Mouse (Mus musculus) heart, embryonic 10.5 days (tissue): Measurements from ENCODE around the gene Nfkbia. TPM values are rescaled to one million over a fixed set of nuclear protein-coding genes. Genes with fewer than 3 reads are reported as not detected.

ENCODE experiments used
- DNase-seq: peaks from one replicate; pipeline ENCODE4 v3.0.0-alpha.2; 2017; ENCODE audit warnings: low spot score
- H3K27ac ChIP-seq: fragments of 300-500 bp; sonication (generic); 2 replicates; pipeline ENCODE4 v1.5.1; 2016; ENCODE audit warnings: mild to moderate bottlenecking
- H3K27me3 ChIP-seq: fragments of 300-500 bp; sonication (generic); 2 replicates; pipeline ENCODE4 v1.6.1; 2016; ENCODE audit warnings: mild to moderate bottlenecking; ENCODE audit not compliant: poor library complexity, insufficient read depth, severe bottlenecking
- H3K36me3 ChIP-seq: fragments of 300-500 bp; sonication (generic); 2 replicates; pipeline ENCODE4 v1.6.1; 2016; ENCODE audit warnings: mild to moderate bottlenecking, moderate library complexity
- H3K4me1 ChIP-seq: fragments of 300-500 bp; sonication (generic); 2 replicates; pipeline ENCODE4 v1.6.1; 2016; ENCODE audit warnings: mild to moderate bottlenecking
- H3K4me3 ChIP-seq: fragments of 300-500 bp; sonication (generic); 2 replicates; pipeline ENCODE4 v1.5.1; 2016; ENCODE audit warnings: mild to moderate bottlenecking, moderate library complexity
- H3K9me3 ChIP-seq: fragments of 300-500 bp; sonication (generic); 2 replicates; pipeline ENCODE4 v1.6.1; 2016; ENCODE audit warnings: mild to moderate bottlenecking, moderate library complexity
- WGBS: fragments of 180-500 bp; shearing (Covaris S2); methylation state at CpG from one replicate; pipeline ENCODE4 v1.1.7; 2016; 5-methylcytosine and 5-hydroxymethylcytosine counted together
- polyA plus RNA-seq: library from polyadenylated mRNA; unstranded; fragments of >200 nt; fragmentation: Nextera tagmentation; extraction: Ambion mirVana; gene quantifications from 2 replicates; pipeline ENCODE4 v1.2.1, GENCODE M21; 2016

Nfkbia gene
- polyA plus RNA-seq, 1 experiment from 2014 or later = 44.2 TPM

DNA sequence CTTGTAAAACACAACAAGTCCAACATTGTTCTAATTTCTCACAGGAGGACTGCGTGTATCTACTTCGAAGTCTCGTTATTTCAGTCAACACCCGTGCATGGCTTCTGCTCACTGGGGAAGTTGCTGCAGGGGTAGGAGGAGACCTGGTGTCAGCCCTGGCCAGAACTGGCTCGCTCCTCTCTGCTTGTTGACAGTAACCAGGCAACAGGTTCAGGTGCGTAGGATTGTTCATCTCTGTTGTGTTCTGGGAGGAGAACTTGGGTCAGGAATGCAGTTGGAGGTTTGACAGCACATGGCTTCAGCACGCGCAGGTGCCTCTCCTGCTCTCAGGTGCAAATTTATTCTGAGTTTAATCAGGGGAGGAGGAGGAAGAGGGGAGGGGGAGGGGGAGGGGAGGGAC is 5.3 kb upstream of the Nfkbia start:
- Histone ChIP-seq H3K27ac (no peak overlapping the region), H3K9me3 (no peaks in the 10 kb centered on the region), H3K27me3 (no peaks in the 10 kb centered on the region), H3K4me3 (no peak overlapping the region), H3K4me1 (peaks cover 24% of the 10 kb centered on the region), H3K36me3 (no peaks in the 10 kb centered on the region)
- no peak for DNase-seq
- WGBS = 42% methylated on average over 8 of the region's 8 CpGs

DNA sequence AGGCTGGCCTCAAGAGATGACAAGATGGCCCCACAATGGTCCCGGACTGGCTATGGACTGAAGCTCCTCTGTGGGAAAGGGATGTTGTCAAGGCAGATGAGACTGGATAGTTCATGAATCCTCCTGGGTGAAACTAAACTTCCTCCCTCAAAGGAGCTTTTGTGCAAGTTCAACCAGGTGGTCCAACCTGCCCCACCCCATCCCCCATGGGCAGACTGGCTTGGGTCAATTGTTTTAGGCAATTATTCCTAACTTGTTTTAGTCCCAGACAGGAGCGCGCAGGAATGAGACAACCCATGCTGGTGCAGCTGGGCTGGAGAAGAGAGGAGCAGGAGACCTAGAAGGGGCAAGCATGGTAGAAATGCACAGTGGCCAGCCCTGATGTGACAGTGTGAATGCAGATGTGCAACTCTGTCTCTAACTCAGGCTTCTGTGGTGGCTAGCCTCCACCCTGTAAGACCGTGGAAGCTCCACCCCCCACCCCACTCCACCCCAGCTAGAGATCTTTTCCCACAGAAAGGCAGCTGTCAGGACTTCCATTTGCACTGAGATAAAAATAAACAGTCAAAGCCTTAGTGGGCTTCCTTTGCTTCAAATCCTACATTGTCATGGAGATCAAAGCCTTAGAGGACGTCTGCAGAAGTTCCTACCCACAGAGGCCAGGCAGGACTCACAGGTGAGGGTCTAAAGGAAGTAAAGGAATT is 3.6 kb upstream of the Nfkbia start:
- Histone ChIP-seq H3K9me3 (no peaks in the 10 kb centered on the region), H3K27me3 (no peaks in the 10 kb centered on the region), H3K4me3 (no peak overlapping the region), H3K36me3 (peaks cover under 1% of the 10 kb centered on the region; the same call in 1 of the 2 replicates), H3K4me1 (peaks cover 30% of the 10 kb centered on the region), H3K27ac (no peak overlapping the region; the same call in 1 of the 2 replicates)
- DNase-seq = no peak
- 59% methylated on average over 5 of the region's 5 CpGs for WGBS

DNA sequence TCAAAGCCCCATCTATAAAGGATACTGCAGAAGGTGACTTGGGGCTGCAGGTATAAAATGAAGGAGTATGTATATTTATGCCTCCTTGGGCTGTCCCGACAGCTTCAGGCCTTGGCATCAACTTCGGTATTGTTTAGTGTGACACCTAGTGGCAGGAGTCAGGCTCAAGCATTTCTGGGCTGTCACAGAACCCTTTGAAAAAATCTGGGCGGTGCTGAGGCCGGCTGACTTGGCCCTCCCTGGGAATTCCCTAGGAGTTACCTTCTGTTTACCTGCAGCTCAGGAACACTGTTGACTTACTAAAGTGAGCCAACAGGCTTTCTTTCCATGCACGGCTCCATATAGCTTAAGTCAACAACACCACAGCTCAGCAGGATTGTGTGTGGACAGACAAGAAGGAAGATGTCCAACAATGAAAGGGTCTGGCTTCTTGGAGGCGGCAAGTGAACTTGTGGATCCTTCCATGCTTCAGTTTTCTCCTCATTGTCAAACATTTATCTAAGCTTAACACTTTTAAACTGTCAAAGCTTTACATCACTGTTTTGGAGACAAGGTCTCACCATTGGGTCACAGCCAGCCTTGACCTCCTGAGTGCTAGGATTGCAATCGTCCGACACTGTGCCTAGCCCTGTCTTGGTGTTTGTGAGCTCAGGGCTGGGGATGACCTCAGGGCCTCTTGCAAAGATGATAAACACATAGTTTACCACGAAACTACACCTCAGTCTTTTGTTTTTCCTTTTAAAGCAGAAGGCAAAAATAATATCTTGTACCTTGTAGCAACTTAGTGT is 2.9 kb upstream of the Nfkbia start:
- Histone ChIP-seq H3K4me1 (peaks cover 37% of the 10 kb centered on the region), H3K27ac (no peak overlapping the region), H3K4me3 (no peak overlapping the region), H3K27me3 (no peaks in the 10 kb centered on the region), H3K9me3 (no peaks in the 10 kb centered on the region), H3K36me3 (peaks cover 8% of the 10 kb centered on the region)
- no peak for DNase-seq
- WGBS = 32% methylated on average over 9 of the region's 9 CpGs

DNA sequence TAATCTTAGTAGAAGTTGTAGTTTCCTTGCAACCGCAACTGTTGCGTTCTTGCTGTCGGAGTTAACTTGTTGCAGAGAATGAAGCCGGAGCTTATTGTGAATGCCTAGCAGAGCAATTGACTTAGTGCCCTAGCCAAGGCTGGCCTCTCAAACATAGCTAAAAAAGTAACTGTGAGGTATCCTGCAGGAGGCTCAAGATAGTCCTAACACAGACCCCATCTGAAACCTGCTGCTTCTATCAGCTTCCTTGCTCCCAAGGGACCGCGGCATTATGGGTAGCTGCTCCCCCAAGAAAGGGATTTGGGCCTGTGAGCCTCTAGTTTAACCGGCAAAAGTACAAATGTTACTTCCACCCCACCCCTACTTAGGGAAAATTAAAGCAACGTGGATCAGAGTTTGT is 934 bp upstream of the Nfkbia start:
- peaks cover 40% of the 10 kb centered on the region for H3K4me1 ChIP-seq
- DNase-seq = no peak
- peak overlapping the region; percentile 99; the same call in 1 of the 2 replicates for H3K27ac ChIP-seq

DNA sequence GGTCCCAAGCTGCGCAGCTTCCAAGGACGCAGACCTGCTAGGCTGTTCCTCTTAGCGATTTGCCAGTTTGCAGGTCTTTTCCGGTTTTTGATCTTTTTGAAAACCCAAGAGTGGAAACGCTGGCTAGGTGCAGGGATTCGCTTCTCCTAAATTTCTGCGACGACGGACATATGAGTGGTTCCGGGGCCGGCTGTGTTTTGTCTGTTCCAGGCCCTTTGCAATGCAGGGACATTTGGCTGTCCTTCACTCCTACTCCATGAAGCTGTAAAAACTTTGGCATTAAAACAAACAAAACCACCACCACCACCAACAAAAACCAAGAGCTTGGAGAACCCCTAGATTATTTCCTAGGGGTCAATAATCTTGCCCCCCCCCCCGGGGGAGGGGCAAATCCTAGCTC is 494 bp upstream of the Nfkbia start:
- H3K4me1 ChIP-seq = peaks cover 40% of the 10 kb centered on the region
- no peaks in the 10 kb centered on the region for H3K9me3 ChIP-seq
- DNase-seq = no peak
- H3K27me3 ChIP-seq = no peaks in the 10 kb centered on the region
- peak overlapping the region; percentile 82 for H3K4me3 ChIP-seq
- peak overlapping the region; percentile 99 for H3K27ac ChIP-seq
- peaks cover 30% of the 10 kb centered on the region for H3K36me3 ChIP-seq
- 1% methylated on average over 12 of the region's 12 CpGs for WGBS

More for the DNA sequence above, 934 bp upstream of the Nfkbia start:
- H3K27me3 ChIP-seq = no peaks in the 10 kb centered on the region
- H3K9me3 ChIP-seq = no peaks in the 10 kb centered on the region
- H3K36me3 ChIP-seq = peaks cover 25% of the 10 kb centered on the region
- 31% methylated on average over 8 of the region's 8 CpGs for WGBS
- peak overlapping the region; percentile 82 for H3K4me3 ChIP-seq

DNA sequence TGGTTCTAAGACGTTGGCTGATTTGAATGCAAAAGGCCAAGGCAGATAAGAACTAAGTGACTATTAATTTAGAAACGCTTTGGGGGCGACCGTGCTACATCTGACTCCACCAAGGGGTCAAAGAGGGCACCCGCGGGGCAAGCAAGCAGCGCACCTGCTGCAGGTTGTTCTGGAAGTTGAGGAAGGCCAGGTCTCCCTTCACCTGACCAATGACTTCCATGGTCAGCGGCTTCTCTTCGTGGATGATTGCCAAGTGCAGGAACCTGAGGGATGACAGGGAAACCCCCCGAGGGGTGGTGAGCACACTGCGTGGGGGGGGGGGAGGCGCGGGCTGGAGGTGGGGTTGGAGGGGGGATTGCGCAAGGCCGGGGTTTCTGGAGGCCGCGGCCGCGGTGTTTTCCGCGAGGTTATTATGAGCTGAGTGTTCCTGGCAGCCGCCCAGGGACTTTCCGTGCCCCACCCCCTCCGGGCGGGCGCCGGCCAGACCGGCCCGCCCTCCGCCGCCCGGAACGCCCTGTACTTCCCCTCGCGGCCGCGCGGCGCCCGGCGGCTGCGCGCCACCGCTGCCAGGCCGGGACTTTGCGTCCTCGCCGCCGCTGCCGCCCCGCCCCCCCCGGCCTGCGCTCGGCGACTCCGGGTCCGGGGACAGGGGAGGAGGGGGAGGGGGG is 797 bp downstream of the Nfkbia start:
- peaks cover 36% of the 10 kb centered on the region for H3K4me1 ChIP-seq
- H3K27ac ChIP-seq = peak overlapping the region; percentile 99
- peak overlapping the region; percentile 82 for H3K4me3 ChIP-seq
- peaks cover 35% of the 10 kb centered on the region for H3K36me3 ChIP-seq
- peak; percentile 93 for DNase-seq
- no peaks in the 10 kb centered on the region for H3K27me3 ChIP-seq
- no peaks in the 10 kb centered on the region for H3K9me3 ChIP-seq
- 1% methylated on average over 44 of the region's 57 CpGs for WGBS

DNA sequence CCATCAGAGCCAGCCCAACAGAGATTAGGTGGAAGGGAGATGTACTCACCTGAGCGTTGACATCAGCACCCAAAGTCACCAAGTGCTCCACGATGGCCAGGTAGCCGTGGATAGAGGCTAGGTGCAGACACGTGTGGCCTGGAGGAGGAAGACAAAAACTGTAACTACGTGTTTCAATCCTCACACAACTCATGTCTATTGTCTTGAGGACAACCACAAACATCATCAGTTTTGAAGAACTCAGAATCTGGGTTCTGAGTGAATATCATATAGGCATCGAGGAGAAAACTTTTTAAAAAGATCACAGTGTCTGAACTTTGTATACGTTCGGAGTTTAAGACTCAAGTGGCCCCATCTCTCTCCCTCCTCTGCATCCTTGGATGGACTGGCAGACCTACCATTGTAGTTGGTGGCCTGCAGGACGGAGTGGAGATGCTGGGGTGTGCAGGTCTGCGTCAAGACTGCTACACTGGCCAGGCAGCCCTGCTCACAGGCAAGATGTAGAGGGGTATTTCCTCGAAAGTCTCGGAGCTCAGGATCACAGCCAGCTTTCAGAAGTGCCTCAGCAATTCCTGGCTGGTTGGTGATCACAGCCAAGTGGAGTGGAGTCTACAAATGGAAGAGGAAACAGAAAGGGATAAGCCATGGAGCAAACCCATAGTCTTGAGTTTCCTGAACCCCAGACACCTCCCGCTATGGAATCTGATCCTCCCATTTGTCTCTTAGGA is 1.6 kb downstream of the Nfkbia start:
- Histone ChIP-seq H3K27me3 (no peaks in the 10 kb centered on the region), H3K36me3 (peaks cover 37% of the 10 kb centered on the region), H3K4me3 (peak overlapping the region; percentile 82), H3K4me1 (peaks cover 30% of the 10 kb centered on the region), H3K9me3 (no peaks in the 10 kb centered on the region), H3K27ac (peak overlapping the region; percentile 99; the same call in 1 of the 2 replicates)
- DNase-seq = no peak
- 80% methylated on average over 13 of the region's 13 CpGs for WGBS

DNA sequence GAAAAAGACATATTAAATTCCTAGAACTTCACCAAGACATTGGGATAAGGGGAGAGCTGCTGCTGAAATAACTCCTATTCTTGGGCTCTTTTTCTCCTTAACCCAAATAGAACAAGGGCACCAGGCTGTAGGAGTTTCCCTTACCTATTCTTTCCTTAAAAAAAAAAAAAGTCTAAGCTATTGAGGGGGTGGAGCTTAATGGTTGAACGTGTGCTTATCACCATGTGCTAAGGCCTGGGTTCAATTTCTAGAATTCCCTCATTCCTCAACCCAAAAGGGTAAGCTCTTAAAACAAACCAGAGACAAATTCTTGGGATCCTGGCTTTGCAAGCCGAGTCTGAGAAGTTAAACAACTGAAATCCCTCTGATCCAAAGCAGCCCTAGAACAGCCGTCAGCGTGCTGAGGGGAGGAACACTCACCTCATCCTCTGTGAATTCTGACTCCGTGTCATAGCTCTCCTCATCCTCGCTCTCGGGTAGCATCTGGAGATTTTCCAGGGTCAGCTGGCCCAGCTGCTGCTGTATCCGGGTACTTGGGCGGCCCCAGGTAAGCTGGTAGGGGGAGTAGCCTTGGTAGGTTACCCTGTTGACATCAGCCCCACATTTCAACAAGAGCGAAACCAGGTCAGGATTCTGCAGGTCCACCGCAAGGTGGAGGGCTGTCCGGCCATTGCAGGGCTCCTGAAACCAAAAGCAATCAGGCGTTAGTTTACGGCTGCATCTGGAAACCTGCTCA is 2.3 kb downstream of the Nfkbia start:
- Histone ChIP-seq H3K9me3 (no peaks in the 10 kb centered on the region), H3K4me1 (peaks cover 28% of the 10 kb centered on the region), H3K27ac (no peak overlapping the region), H3K36me3 (peaks cover 39% of the 10 kb centered on the region), H3K27me3 (no peaks in the 10 kb centered on the region), H3K4me3 (no peak overlapping the region)
- 85% methylated on average over 14 of the region's 14 CpGs for WGBS
- DNase-seq = no peak

DNA sequence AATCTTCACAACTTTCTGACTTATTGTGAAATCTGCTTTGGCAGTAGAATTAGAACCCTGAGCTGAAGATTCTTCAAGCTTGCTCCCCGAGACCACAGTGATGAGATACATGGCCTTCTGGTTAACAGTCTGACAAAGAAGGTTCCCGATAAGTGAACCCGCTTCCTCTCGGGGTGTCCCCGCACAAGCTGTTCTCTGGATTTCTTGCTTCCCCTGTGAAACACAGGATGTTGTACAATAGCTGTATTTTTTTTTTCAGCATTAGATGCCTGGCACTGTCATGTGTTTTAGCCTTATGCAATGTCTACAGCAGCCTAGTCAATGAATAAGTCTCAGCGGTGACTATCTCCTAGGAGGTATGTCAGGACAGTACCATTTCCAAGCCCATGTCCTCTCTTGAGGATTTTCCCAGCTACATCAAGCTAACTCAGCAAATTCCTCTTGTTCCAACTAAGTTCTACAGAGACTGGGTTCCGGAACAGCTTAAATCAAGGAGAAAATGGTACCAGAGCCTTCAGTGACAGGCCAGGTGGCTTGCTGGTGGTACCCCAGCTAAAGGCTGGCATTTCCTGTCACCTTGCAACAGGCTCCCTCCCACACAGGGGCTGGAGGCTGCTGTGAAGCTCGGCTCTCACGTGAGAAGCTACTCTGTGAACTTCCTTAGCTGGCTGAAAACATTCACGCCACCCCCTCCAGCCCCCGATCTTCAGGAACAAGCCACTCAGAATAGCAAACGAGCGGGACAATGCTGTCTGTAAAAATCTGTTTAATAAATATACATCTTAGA is 3.6 kb downstream of the Nfkbia start:
- Histone ChIP-seq H3K36me3 (peaks cover 39% of the 10 kb centered on the region), H3K9me3 (no peaks in the 10 kb centered on the region), H3K4me1 (peaks cover 30% of the 10 kb centered on the region), H3K27me3 (no peaks in the 10 kb centered on the region), H3K4me3 (no peak overlapping the region), H3K27ac (no peak overlapping the region)
- 80% methylated on average over 13 of the region's 13 CpGs for WGBS
- DNase-seq = no peak

DNA sequence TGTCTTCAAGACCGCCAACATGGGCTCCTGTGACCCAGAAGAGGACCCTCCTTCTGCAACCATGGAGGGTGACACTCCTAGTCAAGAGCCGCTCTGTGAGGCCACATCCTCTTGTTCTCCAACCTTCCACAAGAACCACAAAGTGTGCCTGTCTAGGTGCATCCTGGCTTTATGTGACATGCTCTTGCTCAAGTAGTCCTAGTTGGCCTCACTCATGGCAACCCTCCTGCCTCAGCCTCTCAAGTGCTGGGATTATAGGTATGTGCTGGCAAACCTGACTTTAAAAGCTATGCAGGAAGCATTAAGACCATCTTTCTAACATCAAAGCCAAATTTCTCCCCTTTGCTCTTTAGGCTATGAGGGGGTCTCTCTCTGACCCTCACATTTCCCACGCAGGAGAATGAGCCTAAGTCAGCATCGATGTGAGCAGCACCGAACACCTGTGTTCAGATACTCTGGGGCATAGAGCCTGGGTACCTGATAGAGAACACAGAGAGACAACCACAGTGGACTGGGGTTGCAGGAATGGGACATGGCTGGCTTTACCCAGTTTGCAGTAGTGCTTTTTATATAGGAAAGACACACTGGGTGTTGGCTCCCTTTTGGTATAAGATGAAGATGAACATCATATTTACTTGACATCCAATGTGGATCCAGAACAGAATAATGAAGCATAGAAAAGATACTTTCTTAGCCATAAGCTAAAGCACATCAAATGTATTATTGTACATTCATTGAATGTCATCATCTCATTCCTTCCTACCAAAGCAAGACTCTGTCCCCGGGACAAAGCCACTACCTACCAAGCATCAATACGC is 4.4 kb downstream of the Nfkbia start:
- Histone ChIP-seq H3K27ac (no peak overlapping the region), H3K9me3 (no peaks in the 10 kb centered on the region), H3K27me3 (no peaks in the 10 kb centered on the region), H3K4me1 (peaks cover 27% of the 10 kb centered on the region), H3K36me3 (peaks cover 39% of the 10 kb centered on the region), H3K4me3 (no peak overlapping the region)
- 94% methylated on average over 7 of the region's 7 CpGs for WGBS
- DNase-seq = no peak
